Mouse (Mus musculus) frontal cortex, postnatal 10 days (tissue): ENCODE data around the gene Fam43b.

Experiments used
- DNase-seq, 2 experiments: peaks; one replicate each; pipeline ENCODE4 v3.0.0; 2022; ENCODE audit warnings: low spot score in 2 of 2, mixed read lengths in 1 of 2

Gene Fam43b

GRCm38 (mm10) chr4:138352692-138353091 lies 43.6 kb downstream of the Fam43b start:
- no peak for DNase-seq

GRCm38 (mm10) chr4:138351821-138352220 lies 44.5 kb downstream of the Fam43b start:
- DNase-seq: no peak

- no peak for DNase-seq
Observed at GRCm38 (mm10) chr4:138348716-138349115, 47.6 kb downstream of the Fam43b start.

- no peak for DNase-seq
Observed at GRCm38 (mm10) chr4:138347280-138347679, 49.0 kb downstream of the Fam43b start.

GRCm38 (mm10) chr4:138344891-138345545 lies 51.3 kb downstream of the Fam43b start:
- no peak for DNase-seq
